In the genomic region with DNA sequence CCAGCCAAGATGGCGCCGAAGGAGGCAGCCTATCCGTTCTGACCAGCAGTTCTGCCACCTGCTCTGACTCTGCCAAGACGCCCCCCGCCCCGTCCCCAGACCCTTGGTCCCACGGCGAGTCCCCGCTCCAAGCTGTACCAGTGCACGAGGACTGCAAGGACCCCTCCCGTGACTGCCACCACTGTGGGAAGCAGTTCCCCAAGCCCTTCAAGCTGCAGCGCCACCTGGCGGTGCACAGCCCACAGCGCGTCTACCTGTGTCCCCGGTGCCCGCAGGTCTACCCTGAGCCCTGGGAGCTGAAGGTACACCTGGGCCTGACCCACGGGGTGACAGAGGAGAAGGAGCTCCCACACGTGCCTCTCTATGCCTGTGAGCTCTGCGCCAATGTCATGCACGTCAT, we compare ENCODE assay signal across 8 mouse cellular contexts. TPM values are rescaled to one million over a fixed set of nuclear protein-coding genes. Genes with fewer than 3 reads are reported as not detected.
A peak's percentile ranks its signal among the peaks of the same experiment; 100 is the strongest.
DNase-seq lines count a peak whose midpoint lies in the region; ATAC-seq and TF ChIP-seq lines count a peak whose summit lies in the region.

No protein-coding gene starts in this region.

- H3K9ac ChIP-seq in embryonic facial prominence, embryonic 14.5 days (ENCODE audit: low read depth, low read length), result peak overlapping the region; percentile 54
- peak overlapping the region; percentile 77 for H3K9ac ChIP-seq in heart, embryonic 13.5 days
- H3K9ac ChIP-seq in kidney, postnatal 0 days (ENCODE audit: low read depth, low read length), result peak overlapping the region; percentile 43; the same call in 1 of the 2 replicates
- H3K9ac ChIP-seq in liver, embryonic 13.5 days, result peak overlapping the region; percentile 67
- peak overlapping the region; percentile 69 for H3K9ac ChIP-seq in stomach, embryonic 16.5 days (ENCODE audit: low read length)

- peaks cover 11% of the 10 kb centered on the region for H3K4me1 ChIP-seq in embryonic facial prominence, embryonic 14.5 days (ENCODE audit: control insufficient read depth, insufficient read depth, low read length)
- H3K4me1 ChIP-seq in heart, embryonic 13.5 days, result peaks cover 26% of the 10 kb centered on the region
- H3K4me1 ChIP-seq in kidney, postnatal 0 days (replicated peaks; ENCODE audit: insufficient read depth, low read length), result no peaks in the 10 kb centered on the region; the same call in 1 of the 2 replicates
- peaks cover 28% of the 10 kb centered on the region for H3K4me1 ChIP-seq in liver, embryonic 13.5 days (replicated peaks)
- peaks cover 14% of the 10 kb centered on the region for H3K4me1 ChIP-seq in stomach, embryonic 16.5 days (ENCODE audit: control insufficient read depth, insufficient read depth, low read length)

- DNase-seq in CD4-positive helper T cell, adult 2 months (ENCODE audit: low read depth, low spot score), result peak; percentile 74
- DNase-seq in adrenal gland, postnatal 4 days (ENCODE audit: low spot score in 2 of 2), result peak; percentile 30 to 64
- DNase-seq in embryonic facial prominence, embryonic 14.5 days (ENCODE audit: low spot score), result peak; percentile 80
- DNase-seq in kidney, postnatal 0 days (ENCODE audit: low spot score), result peak; percentile 71
- peak; percentile 74 for DNase-seq in liver, embryonic 13.5 days
- peak; percentile 68 to 79 for DNase-seq in natural killer cell, adult 2 months (ENCODE audit: low spot score in 2 of 2)

- no peaks in the 10 kb centered on the region for H3K36me3 ChIP-seq in embryonic facial prominence, embryonic 14.5 days (ENCODE audit: control insufficient read depth, insufficient read depth, low read length)
- no peaks in the 10 kb centered on the region for H3K36me3 ChIP-seq in heart, embryonic 13.5 days
- no peaks in the 10 kb centered on the region for H3K36me3 ChIP-seq in kidney, postnatal 0 days (ENCODE audit: insufficient read depth, low read length)
- no peaks in the 10 kb centered on the region for H3K36me3 ChIP-seq in liver, embryonic 13.5 days
- no peaks in the 10 kb centered on the region for H3K36me3 ChIP-seq in stomach, embryonic 16.5 days (ENCODE audit: control insufficient read depth, insufficient read depth, low read length)

- no peaks in the 10 kb centered on the region for H3K9me3 ChIP-seq in embryonic facial prominence, embryonic 14.5 days (ENCODE audit: control insufficient read depth, low read length)
- H3K9me3 ChIP-seq in heart, embryonic 13.5 days, result no peaks in the 10 kb centered on the region
- H3K9me3 ChIP-seq in kidney, postnatal 0 days (replicated peaks; ENCODE audit: low read length), result no peaks in the 10 kb centered on the region
- no peaks in the 10 kb centered on the region for H3K9me3 ChIP-seq in liver, embryonic 13.5 days (replicated peaks)
- H3K9me3 ChIP-seq in stomach, embryonic 16.5 days (replicated peaks; ENCODE audit: control insufficient read depth, low read length), result no peaks in the 10 kb centered on the region

- ATAC-seq in embryonic facial prominence, embryonic 14.5 days (ENCODE audit: low read depth), result peak; percentile 58
- ATAC-seq in heart, embryonic 13.5 days (ENCODE audit: extremely low read depth, insufficient number of reproducible peaks, low FRiP score, low TSS enrichment), result no peak
- peak; percentile 42; the same call in 1 of the 2 replicates for ATAC-seq in kidney, postnatal 0 days (replicated peaks; ENCODE audit: low FRiP score, low read depth)
- peak; percentile 15 for ATAC-seq in liver, embryonic 13.5 days (ENCODE audit: low read depth)
- peak; percentile 61; the same call in 1 of the 2 replicates for ATAC-seq in stomach, embryonic 16.5 days (ENCODE audit: insufficient read depth, low FRiP score)

- H3K4me3 ChIP-seq in embryonic facial prominence, embryonic 14.5 days (ENCODE audit: low read depth, low read length), result peak overlapping the region; percentile 40
- H3K4me3 ChIP-seq in heart, embryonic 13.5 days, result peak overlapping the region; percentile 56
- peak overlapping the region; percentile 32 for H3K4me3 ChIP-seq in kidney, postnatal 0 days (replicated peaks; ENCODE audit: low read depth, low read length)
- H3K4me3 ChIP-seq in liver, embryonic 13.5 days (replicated peaks), result peak overlapping the region; percentile 57
- H3K4me3 ChIP-seq in stomach, embryonic 16.5 days (replicated peaks; ENCODE audit: low read length), result peak overlapping the region; percentile 50

- 5% methylated on average over 21 of the region's 21 CpGs for WGBS in embryonic facial prominence, embryonic 14.5 days
- WGBS in heart, embryonic 13.5 days, result 4% methylated on average over 21 of the region's 21 CpGs
- WGBS in kidney, postnatal 0 days, result 6% methylated on average over 21 of the region's 21 CpGs
- 4% methylated on average over 21 of the region's 21 CpGs for WGBS in liver, embryonic 13.5 days (ENCODE audit: insufficient replicate concordance)
- 4% methylated on average over 21 of the region's 21 CpGs for WGBS in stomach, embryonic 16.5 days

- no peak overlapping the region for H3K27ac ChIP-seq in embryonic facial prominence, embryonic 14.5 days (replicated peaks; ENCODE audit: low read depth, low read length)
- H3K27ac ChIP-seq in heart, embryonic 13.5 days (replicated peaks), result no peak overlapping the region
- no peak overlapping the region for H3K27ac ChIP-seq in kidney, postnatal 0 days
- H3K27ac ChIP-seq in liver, embryonic 13.5 days, result no peak overlapping the region
- no peak overlapping the region for H3K27ac ChIP-seq in stomach, embryonic 16.5 days (ENCODE audit: low read length)

- peak; percentile 98 for TF ChIP-seq CTCF in kidney, postnatal 0 days (IDR thresholded peaks at IDR 0.05; ENCODE audit: low read depth)

- 0 out of 2 replicates have a peak, but pooled peaks cover 5% of the 10 kb centered on the region for H3K27me3 ChIP-seq in embryonic facial prominence, embryonic 14.5 days (replicated peaks; ENCODE audit: control insufficient read depth, insufficient read depth, low read length)
- peaks cover 58% of the 10 kb centered on the region for H3K27me3 ChIP-seq in heart, embryonic 13.5 days (replicated peaks)
- H3K27me3 ChIP-seq in kidney, postnatal 0 days (ENCODE audit: insufficient read depth, low read length), result no peaks in the 10 kb centered on the region
- H3K27me3 ChIP-seq in liver, embryonic 13.5 days, result peaks cover 65% of the 10 kb centered on the region
- no peaks in the 10 kb centered on the region; the same call in 1 of the 2 replicates for H3K27me3 ChIP-seq in stomach, embryonic 16.5 days (ENCODE audit: control insufficient read depth, insufficient read depth, low read length)

- peak overlapping the region; percentile 71 for H3K4me2 ChIP-seq in embryonic facial prominence, embryonic 14.5 days (ENCODE audit: low read depth, low read length)
- H3K4me2 ChIP-seq in heart, embryonic 13.5 days, result peak overlapping the region; percentile 81
- H3K4me2 ChIP-seq in kidney, postnatal 0 days (ENCODE audit: low read length), result peak overlapping the region; percentile 62
- peak overlapping the region; percentile 75 for H3K4me2 ChIP-seq in liver, embryonic 13.5 days
- H3K4me2 ChIP-seq in stomach, embryonic 16.5 days (ENCODE audit: low read depth, low read length), result peak overlapping the region; percentile 79

RNA-seq across cellular contexts. Expression of a gene that starts 12.5 kb away (rescaled TPM):
- total RNA-seq in adrenal gland, postnatal 4 days (2021), result 10 to 100 TPM; 32.9 to 42.5 TPM
- 1.7 and 1.9 TPM in 2 replicates for polyA plus RNA-seq in embryonic facial prominence, embryonic 14.5 days (2014; fragmentation: Nextera tagmentation; extraction: Ambion mirVana)
- 3.8 TPM in 2 replicates for polyA plus RNA-seq in heart, embryonic 13.5 days (2015; fragmentation: Nextera tagmentation; extraction: Ambion mirVana)
- polyA plus RNA-seq in kidney, postnatal 0 days (2015; fragmentation: Nextera tagmentation; extraction: Ambion mirVana), result 1.4 and 2.3 TPM in 2 replicates
- 10.0 and 11.7 TPM in 2 replicates for polyA plus RNA-seq in liver, embryonic 13.5 days (2015; fragmentation: Nextera tagmentation; extraction: Ambion mirVana)
- 2.0 and 2.1 TPM in 2 replicates for polyA plus RNA-seq in stomach, embryonic 16.5 days (2015; fragmentation: Nextera tagmentation; extraction: Ambion mirVana)
